Mouse (Mus musculus) kidney, postnatal 14 days (tissue): ENCODE results near the gene Gm10073.
"Not testable (repeated sequence)": the region's sequence is repeated elsewhere in the genome, so short reads cannot be mapped to it uniquely, and the experiment has no call there.

ENCODE experiments used
- DNase-seq: peaks from one replicate; pipeline ENCODE4 v3.0.0; 2022; ENCODE audit warnings: mixed read lengths

Gene Gm10073

DNA sequence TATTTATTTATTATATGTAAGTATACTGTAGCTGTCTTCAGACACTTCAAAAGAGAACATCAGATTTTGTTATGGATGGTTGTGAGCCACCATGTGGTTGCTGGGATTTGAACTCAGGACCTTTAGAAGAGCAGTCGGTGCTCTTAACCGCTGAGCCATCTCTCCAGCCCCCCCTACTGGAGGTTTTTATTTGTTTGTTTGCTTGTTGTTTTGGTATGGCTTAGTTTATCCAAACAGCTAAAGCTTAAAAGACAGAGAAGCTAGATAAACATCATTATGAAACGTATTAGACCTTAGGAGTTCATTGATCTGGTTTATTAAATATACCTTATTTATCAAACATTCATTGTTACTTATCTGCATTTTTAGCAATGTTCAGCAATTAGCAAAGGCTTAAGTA, 22.4 kb upstream of the Gm10073 start:
- not testable (repeated sequence) for DNase-seq

DNA sequence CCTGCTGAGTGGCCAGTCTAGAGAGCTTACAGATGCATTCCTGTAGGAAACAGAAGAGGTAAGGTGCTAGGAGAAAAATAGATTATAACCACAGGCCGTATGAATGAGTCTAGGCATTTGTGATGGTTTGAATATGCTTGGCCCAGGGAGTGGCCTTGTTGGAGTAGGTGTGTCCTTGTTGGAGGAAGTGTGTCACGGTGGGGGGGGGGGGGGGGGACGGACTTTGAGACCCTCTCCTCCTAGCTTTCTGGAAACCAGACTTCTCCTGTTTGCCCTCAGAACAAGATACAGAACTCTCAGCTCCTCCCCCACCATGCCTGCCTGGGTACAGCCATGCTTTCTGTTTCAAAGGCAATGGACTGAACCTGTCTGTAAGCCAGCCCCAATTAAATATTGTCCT, 19.2 kb upstream of the Gm10073 start:
- DNase-seq = no peak

DNA sequence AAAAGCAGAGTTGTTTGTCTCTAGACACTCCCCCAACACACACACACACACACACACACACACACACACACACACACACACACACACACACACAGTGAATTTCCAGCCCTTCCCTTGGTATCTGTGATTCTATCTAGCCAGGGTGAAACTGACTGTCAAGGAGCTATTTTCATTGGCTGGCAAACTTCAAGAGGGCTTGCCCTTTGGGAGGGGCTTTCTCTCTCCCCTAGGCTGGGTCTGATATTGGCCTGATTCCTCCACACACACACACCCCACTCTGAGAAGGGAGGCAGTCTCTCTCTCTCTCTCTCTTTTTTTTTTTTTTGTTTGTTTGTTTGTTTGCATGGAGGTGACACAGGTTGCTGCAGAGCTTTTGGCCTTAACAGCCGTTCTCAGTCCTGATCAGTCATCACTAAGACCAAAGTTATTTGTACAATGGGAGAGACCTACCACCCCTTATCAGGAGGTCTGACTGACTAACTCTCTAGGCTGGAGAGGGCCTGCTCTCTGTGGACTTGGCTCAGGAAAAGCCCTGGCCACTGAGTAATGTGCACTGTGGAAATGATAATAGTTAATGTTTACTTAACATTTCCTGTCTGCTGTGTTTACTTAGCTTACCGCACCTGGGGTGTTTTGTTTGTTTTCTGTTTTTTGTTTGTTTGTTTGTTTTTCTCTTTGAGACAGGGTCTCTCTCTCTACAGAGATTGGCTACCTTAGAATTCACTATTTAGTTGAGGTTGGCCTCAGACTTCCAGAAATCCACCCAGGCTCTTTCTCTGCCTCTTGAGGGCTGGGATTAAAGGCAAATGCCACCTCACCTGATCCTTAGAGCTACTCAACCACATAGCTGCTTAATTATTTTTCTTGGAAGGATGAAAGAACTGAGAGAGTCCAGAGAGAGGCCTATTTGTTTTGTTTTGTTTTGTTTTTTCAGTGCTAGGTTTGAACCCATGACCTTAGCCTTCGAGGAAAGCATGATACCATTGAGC, 15.5 kb upstream of the Gm10073 start:
- peak; percentile 29 for DNase-seq

DNA sequence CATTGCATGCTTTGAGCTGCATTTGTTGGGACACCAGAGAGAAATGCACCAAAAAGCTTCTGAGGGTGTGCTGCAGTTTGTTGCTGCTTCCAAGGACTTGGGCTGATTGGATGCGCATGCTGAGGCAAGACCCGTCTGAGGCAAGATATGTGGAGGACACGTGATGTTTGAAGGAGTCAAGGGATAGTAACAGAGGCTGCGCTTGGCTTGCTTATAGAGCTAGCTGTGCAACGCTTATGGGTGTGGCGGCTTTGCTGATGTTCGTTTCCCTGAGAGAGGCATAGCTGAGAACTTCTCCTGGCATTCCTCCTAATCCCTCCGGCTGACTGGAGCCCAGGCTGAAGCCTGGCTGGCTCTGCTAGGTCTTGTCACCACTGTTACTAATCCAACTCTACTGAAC, 13.6 kb upstream of the Gm10073 start:
- no peak for DNase-seq

DNA sequence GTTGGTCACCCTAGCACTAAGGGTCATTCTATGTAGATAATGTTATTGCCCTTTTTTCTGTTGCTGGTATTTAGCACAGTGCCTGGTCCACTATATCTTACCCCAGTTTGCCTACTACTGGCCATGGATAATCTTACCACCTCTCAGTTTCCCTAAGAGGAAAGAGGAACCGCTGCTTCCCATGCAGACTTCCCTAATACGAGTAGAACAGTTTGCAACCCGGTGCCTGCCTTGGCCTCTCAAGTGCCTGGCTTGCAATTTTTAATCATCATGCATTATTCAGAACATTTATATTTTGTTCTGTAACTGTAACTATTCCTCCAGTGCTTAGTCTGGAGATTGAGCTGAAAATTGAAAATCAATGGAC, 12.4 kb upstream of the Gm10073 start:
- no peak for DNase-seq

DNA sequence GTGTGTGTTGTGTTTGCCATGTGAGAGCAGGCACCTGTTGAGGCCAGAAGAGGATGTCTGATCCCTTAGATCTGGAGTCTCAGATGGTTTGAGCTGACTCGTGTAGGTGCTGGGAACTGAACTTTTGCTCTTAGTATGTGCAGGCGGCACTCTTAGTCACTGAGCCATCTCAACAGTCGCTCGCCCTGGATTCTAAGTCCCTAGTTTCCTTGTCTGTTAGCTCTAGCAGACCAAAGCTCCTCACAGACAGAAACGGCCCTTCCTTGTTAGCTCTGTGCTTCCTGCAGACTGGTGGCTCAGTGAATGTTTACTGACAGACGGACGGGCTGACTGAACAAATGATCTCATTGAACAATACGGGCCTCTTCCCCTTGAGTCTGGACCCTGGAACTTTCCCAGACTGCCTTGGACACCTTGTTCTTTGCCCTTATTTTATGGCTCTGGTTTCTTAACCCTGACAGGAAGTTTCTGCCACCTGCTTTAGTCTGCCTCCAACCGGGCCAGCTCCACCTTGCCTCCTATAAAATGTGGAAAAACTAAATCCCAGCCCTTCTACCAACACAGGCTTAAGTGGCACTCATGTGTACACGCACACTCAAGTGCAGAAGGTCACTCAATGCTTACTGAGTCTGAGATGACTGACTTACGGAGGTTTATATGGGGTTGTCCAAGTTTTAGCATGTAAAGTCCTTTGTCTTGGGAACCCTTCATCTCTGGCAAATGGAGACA, 11.8 kb upstream of the Gm10073 start:
- DNase-seq = peak; percentile 51

DNA sequence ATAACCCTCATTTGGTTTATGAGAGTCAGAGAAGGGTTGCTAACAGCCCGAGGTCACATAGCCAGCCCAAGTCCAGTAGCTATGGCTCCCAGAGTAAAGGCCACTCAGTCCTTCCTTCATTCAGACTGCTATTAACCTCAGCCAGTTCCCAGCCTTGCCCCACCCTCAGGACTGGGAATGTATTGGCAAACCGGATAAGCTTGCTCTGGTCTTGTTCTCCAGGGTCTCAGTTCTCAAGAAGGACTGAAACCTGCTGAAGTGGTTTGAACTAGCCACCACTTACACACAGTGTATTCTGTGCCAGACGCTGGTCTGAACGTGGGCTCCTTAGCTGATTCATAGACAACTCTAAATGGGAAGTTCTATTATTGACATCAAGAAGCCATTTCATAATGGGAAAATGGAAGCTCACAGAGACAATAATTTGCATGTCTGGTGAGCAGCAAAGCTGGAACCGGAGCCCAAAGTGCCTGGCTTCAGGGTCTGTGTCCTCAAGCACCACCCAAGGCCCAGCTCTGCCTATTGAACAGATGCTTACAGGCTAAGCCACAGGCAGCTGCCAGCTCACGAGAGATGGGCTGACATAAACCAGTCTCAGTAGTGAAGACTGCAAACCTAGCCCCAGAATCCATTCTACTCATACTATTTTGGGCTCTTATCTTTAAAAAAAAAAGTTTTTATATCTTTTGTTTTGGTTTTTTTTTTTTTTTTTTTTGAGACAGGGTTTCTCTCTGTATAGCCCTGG, 8.3 kb upstream of the Gm10073 start:
- DNase-seq = peak; percentile 49

DNA sequence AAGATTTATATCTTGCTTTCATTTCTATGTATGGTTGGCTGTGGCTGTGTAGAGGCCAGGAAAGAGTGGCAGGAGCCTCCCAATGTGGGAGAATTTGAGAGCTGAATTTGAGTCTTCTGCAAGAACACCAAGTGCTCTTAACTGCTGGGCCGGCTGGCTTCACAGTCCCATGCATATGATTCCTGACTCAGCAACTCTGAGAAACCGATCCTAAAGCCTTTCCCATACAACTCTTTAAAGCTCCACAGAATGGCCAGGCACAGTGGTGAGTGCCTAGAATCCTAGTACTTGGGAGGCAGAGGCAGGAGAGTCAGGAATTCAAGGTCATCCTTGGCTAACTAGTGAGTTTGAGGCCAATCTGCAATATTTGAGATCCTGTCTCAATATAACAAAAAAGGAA, 6.2 kb upstream of the Gm10073 start:
- no peak for DNase-seq

DNA sequence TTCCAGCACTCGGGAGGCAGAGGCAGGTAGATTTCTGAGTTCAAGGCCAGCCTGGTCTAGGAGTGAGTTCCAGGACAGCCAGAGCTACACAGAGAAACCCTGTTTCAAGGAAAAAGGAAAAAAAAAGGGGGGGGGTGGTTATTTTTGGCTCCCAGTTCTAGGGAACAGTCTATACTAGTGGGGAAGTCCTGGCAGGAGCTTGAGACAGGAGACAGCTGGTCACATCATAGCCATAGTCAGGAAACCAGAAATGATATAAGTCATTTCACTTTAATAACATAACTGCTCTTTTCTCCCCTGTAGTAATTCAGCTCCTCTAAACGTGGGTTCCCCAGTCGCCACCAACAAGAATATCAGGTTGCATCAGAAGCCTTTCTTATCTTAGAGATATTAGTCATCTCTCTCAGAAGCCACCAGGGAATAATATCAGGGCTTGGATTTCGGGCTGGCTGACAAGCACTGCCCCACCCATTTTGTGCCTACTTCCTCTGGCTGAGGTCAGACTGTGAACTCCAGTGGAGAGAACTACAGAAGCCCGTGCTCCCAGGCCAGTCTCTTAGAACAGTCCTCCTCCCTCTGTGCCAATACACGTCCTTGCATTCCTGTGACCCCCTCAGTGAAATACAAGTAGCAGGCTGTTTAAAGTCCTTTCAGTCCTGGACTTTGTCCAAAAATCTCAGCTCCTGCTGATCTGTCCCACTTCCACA, 3.7 kb upstream of the Gm10073 start:
- peak; percentile 63 for DNase-seq

DNA sequence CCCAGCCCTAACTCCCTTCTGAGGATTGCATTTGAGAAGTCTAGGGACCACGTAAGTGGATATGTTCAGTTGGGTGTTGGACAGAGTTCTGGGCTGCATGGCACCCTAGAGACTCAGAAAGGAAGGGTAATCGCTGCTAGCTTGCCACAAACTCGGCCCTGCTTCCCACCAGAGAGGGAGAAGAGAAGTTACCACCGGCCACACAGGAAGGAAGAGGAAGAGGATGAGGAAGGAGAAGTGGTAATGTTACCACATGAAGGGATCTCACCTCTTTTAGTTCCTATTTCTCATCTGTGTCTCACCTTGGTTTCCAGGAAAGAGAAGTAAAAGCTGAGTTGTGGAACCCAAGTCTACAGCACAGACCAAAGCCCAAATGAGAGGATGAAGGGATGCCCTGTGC, 1.0 kb upstream of the Gm10073 start:
- DNase-seq = no peak

DNA sequence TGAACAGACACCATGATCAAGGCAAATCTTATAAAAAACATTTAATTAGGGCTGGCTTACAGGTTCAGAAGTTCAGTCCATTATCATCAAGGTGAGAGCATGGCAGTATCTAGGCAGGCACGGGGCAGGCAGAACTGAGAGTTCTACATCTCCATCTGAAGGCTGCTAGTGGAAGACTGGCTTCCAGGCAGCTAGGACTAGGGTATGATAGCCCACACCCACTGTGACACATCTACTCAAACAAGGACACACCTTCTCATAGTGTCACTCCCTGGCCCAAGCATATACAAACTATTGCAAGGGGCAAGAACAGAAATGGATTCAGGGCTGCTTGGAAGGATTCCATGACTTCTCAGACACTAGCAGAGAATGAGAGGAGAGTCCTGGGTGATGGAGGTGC, 1.1 kb downstream of the Gm10073 start:
- not testable (repeated sequence) for DNase-seq

DNA sequence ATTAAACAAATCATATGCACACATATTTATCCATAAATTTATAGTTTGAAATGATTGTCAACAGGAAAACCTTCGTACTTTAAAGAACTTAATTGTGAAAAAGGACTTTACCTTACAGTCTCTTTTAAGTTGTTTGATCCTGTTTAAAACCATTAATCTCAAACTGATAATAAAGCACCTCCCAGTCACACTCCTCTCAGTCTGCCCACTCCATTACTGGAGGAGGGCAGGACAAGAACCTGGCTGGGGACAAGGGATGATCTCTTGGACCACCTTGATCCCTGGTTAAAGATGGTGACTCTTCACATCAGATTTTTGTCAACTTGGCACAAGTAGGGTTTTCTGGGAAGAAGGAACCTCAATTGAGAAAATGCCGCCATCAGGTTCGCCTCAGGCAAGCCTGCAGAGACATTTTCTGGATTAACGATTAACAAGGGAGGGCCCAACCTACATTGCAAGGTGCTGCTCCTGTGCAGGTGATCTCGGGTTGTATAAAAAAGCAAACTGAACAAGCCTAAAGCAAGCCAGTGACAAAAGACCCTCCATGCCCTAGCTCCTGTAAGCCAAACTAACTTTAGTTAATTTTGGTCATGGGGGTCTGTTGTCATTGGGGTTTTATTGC, 1.6 kb downstream of the Gm10073 start:
- peak; percentile 52 for DNase-seq

DNA sequence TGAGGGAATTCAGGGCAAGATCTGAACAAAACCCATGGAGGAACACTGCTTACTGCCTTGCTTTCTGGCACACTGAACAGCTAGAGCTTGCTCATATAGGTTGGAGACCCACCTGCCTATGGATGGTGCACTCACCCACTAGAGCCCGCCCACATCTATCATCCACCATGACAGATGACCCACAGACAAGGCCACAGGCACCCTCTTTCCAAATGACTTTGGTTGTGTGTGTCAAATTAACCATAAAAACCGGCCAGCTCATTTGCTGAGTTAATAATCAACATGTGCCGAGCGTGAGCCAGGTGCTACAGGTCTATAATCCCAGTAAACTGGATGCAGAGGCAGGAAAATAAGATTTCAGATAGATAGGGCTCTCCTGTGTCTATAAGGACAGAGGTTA, 2.9 kb downstream of the Gm10073 start:
- DNase-seq = peak; percentile 63

DNA sequence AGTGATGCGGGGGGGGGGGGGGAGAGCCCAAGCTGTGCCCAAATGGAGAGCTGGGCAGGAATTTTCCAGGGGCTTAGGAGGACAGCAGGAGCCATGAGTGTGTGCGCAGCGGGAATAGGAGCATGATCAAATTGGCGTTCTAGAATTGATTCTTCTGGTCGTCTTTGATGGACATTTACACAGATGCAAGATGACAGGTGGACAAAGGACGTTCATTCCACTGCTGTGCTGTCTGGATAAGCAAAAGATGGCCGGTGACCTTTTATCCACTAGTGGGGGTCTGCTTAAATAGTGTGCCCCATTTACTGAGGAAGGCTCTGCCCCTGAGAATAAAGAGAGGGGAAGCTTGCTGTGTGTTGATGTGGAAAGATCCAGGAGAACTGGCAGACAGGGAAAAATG, 4.3 kb downstream of the Gm10073 start:
- DNase-seq = no peak

DNA sequence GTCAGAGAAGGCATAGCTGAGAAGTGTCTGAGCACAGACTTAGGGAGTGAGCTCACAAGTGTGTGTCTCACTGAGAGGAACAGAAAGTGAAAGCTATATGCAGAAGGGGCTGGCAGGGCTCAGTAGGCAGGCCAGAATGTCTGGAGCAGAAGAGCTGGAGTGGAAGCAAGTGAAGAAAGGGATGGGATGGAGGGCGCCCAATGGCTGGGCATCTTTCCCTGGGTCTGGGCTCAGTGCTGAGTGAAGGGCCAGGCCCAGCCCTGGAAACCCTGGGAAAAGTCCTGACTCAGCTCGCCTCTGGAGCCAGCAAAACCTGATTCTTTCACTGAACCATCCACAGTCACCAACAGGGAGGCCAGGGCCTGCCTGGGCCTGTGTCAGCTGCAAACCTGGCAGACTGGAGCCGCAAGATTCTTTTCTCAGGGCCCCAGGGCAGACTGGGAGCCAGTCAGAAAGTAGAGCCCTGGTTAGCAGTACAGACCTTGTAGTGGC, 9.5 kb downstream of the Gm10073 start:
- DNase-seq = peak; percentile 51

DNA sequence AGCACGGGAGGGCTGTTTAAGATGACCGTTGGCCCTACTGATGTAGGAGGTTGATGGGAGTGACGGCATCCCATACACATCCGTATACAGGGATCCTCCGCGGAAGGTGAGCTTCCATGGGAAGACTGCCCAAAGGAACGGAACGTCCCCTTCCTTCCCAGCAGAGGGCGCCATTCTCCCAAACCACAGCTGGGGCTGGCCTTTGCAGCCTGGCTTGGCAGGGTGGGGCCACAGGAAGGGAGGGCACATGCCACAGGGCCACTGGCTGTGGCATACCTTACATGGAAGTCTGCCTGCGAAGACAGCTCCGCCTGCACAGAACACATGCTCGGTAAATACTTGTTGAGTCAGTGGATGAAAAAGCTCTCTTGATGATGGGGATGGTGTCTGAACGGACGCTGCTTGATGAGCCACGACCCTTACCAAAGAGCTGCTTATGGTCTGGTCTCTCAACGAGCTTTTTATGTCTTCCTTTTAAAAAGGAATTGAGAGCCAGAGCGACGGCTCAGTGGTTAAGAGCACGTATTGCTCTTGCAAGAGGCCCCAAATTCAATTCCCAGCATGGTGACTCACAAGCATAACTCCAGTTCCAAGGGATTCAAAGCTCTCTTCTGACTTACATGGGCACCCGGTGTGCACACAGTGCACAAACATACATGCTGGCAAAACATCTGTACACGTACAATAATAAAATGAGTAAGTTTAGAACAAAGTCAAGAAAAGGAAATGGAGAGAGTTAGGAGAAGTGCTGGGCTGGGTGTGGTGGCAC, 12.0 kb downstream of the Gm10073 start:
- DNase-seq = peak; percentile 83

DNA sequence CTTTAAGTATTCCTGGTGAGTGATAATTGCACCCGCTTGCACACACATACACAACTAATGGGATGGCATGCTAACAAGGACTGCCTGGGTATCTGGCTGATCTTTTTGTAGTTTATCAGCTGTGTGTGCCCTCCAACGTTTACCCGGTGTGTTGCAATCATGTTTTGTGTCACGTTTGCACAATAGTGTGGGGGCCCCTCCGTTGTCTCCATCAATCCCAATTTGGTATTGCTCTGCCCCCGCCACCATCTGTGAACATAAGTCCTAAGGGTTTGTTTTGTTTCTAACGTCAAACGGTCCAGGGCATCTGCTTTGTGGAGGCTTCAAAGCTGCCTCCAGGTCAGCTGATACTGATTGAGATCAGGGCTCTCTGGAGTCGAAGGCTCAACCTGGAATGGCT, 13.4 kb downstream of the Gm10073 start:
- DNase-seq = no peak

DNA sequence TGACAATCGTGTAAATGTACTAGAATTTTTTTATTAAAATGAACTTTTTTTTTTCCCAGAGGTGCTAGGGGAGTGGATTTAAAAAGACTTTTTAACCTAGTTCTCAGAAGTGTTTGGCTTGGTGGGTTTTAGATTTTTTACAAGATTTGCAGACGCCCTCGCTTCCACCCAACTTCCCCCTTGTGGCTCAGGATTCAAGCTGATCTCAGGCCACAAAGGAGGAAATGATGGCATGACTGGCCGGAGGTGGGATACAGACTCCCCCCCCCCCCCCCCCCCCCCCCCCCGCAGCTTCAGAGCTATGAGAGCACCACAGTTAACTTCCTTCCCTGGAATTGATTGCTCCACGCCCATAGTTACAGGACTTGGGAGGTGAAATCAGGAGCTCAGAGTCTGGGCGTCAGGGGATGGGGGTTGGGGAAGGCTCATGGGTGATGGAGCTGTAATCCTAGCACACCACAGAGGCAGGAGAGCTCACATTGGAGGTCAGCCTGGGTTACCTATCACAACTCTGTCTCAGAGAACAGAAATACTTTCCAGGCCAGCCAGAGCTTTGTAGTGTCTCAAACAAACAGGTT, 17.1 kb downstream of the Gm10073 start:
- no peak for DNase-seq

DNA sequence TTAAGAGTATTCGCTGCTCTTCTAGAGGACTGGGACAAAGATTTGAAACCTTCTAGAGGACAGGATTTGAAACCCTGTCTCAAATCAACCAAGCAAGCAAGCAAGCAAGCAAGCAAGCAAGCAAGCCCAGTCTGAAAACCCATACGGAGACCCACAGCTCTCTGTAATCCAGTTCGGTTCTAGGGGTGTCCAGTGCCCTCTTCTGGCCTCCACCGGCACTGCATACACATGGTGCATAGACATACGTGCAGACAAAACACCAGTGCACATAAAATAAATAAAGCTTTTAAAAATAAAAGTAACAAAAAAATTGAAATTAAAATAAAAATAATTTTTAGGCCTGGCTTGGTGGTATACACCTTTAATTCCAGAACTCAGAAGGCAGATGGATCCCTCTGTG, 19.2 kb downstream of the Gm10073 start:
- no peak for DNase-seq

DNA sequence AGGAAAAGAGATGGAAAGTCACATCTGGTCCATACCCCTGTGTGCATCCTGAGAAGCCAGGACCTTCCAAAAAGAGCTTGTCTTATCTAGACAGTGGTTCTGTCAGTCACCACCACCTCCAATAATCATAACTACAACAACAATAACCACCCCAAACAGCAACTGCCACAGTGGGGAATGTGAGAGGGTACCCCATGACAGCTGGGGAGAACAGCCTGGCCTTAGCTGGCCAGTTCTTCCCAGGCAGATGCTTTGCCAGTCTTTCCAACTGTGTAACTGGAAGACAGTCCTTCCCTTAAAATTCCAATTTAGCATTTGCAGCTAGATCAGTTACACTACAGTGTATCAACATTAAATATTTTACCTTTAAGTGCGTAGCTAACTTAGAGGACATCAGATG, 22.4 kb downstream of the Gm10073 start:
- no peak for DNase-seq

DNA sequence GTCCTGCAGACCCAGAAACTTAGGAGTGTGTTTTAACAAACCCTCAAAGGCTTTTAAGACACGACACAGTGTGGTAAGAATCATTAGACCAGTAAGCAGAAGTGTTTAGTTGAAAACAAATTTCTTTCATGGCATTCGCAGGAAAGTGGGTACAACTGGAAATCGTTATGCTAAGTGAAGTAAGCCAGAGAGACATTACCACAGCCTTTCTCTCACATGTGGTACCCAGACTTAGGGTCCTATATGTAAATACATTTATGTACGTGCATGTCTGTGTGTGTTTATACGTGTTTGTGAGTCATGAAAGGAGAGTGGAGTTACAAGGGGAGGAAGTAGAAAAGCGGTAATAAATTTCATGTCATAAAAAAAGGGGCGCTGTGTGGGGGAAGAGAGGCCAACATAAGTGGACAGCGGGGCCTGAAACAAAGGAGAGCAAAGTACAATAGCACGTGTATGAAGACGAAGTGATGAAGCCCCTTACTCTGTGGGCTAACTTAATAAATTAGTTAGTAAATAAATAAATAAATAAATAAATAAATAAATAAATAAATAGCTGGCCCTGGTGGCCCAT, 24.8 kb downstream of the Gm10073 start:
- DNase-seq = no peak
